Mouse (Mus musculus): ENCODE results near the gene A730049H05Rik. TPM values are rescaled to one million over a fixed set of nuclear protein-coding genes. Genes with fewer than 3 reads are reported as not detected.

A730049H05Rik gene
- polyA plus RNA-seq, 1 experiment from 2014 or later, result 0.30 TPM

- peak; percentile 30 for DNase-seq (ENCODE audit: low spot score)
- H3K27me3 ChIP-seq (ENCODE audit: insufficient read depth, poor library complexity, severe bottlenecking), result no peaks in the 10 kb centered on the region
- peaks cover 9% of the 10 kb centered on the region for H3K4me1 ChIP-seq (replicated peaks)
- H3K27ac ChIP-seq, result 0 out of 2 replicates have a peak overlapping the region, but pooled peaks have one; percentile 13
- 67% methylated on average over 16 of the region's 16 CpGs for WGBS
- H3K36me3 ChIP-seq, result no peaks in the 10 kb centered on the region
- H3K4me3 ChIP-seq, result no peak overlapping the region
- H3K9me3 ChIP-seq, result no peaks in the 10 kb centered on the region
These were observed 53.4 kb downstream of the A730049H05Rik start for GRCm38 (mm10) chr6:92869582-92870219.

- Histone ChIP-seq H3K36me3 (no peaks in the 10 kb centered on the region), H3K27me3 (ENCODE audit: insufficient read depth, poor library complexity, severe bottlenecking) (no peaks in the 10 kb centered on the region), H3K9me3 (no peaks in the 10 kb centered on the region), H3K4me3 (no peak overlapping the region), H3K4me1 (replicated peaks) (peaks cover 9% of the 10 kb centered on the region), H3K27ac (no peak overlapping the region)
- DNase-seq (ENCODE audit: low spot score), result no peak
- WGBS, result 81% methylated on average over 4 of the region's 4 CpGs
These were observed 55.5 kb downstream of the A730049H05Rik start for GRCm38 (mm10) chr6:92871813-92872212.

DNA sequence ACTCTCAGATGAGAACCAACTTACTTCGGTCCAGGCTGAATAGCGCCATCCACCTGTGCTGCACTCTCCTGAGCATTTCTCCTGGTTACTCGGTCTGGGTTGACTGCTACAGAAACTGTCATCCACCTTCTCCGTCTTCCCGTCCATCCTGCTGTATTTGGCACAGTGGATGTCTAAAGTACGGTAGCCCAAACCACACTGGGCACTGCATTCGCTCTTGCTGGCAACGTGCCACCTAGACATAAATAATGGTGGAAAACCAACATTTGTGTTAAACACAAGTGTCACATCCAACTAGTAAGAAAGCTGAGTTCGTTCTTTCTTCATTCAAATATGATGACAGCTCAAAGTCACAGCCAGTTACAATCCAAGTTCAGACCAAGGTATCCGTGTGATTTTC is 56.5 kb downstream of the A730049H05Rik start:
- DNase-seq (ENCODE audit: low spot score), result no peak
- no peaks in the 10 kb centered on the region for H3K27me3 ChIP-seq (ENCODE audit: insufficient read depth, poor library complexity, severe bottlenecking)
- H3K9me3 ChIP-seq, result no peaks in the 10 kb centered on the region
- WGBS, result 94% methylated on average over 10 of the region's 10 CpGs
- no peak overlapping the region for H3K4me3 ChIP-seq
- H3K27ac ChIP-seq, result no peak overlapping the region
- 0 out of 2 replicates have a peak, but pooled peaks cover 3% of the 10 kb centered on the region for H3K36me3 ChIP-seq
- H3K4me1 ChIP-seq (replicated peaks), result peaks cover 9% of the 10 kb centered on the region

DNA sequence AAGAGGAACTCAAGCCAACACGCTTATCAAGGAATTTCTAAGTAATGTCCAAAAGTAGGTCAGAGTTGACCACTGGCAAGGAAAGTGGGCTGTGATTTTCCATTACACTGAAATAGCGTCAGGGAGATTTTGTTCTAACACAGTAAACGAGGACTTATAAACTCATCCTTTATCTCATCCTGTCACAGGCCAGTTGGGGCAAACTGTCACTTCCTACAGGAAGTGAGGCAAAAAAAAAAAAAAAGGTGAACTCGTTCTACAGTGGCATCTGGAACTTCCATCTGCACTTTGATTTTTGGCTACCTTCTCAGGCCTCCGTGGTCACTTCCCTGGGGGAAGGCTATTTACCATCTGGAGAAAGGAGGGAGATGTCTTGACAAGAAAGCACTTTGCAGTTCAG is 58.6 kb downstream of the A730049H05Rik start:
- DNase-seq (ENCODE audit: low spot score), result no peak
- Histone ChIP-seq H3K27ac (no peak overlapping the region), H3K27me3 (ENCODE audit: insufficient read depth, poor library complexity, severe bottlenecking) (no peaks in the 10 kb centered on the region), H3K4me3 (no peak overlapping the region), H3K9me3 (no peaks in the 10 kb centered on the region), H3K36me3 (0 out of 2 replicates have a peak, but pooled peaks cover 3% of the 10 kb centered on the region), H3K4me1 (replicated peaks) (peaks cover 4% of the 10 kb centered on the region)
- WGBS, result 72% methylated on average over 5 of the region's 5 CpGs

GRCm38 (mm10) chr6:92875340-92875739 is 59.1 kb downstream of the A730049H05Rik start:
- H3K27me3 ChIP-seq (ENCODE audit: insufficient read depth, poor library complexity, severe bottlenecking), result peaks cover under 1% of the 10 kb centered on the region; the same call in 1 of the 2 replicates
- no peaks in the 10 kb centered on the region for H3K4me1 ChIP-seq (replicated peaks)
- 89% methylated on average over 2 of the region's 2 CpGs for WGBS
- no peak for DNase-seq (ENCODE audit: low spot score)
- H3K36me3 ChIP-seq, result 0 out of 2 replicates have a peak, but pooled peaks cover 3% of the 10 kb centered on the region
- no peak overlapping the region for H3K4me3 ChIP-seq
- no peak overlapping the region for H3K27ac ChIP-seq
- H3K9me3 ChIP-seq, result no peaks in the 10 kb centered on the region

GRCm38 (mm10) chr6:92876121-92876520 is 59.8 kb downstream of the A730049H05Rik start:
- 80% methylated on average over 5 of the region's 5 CpGs for WGBS
- H3K27me3 ChIP-seq (ENCODE audit: insufficient read depth, poor library complexity, severe bottlenecking), result peaks cover 8% of the 10 kb centered on the region
- no peaks in the 10 kb centered on the region for H3K4me1 ChIP-seq (replicated peaks)
- H3K36me3 ChIP-seq, result 0 out of 2 replicates have a peak, but pooled peaks cover 3% of the 10 kb centered on the region
- H3K9me3 ChIP-seq, result no peaks in the 10 kb centered on the region
- no peak overlapping the region for H3K27ac ChIP-seq
- H3K4me3 ChIP-seq, result no peak overlapping the region
- no peak for DNase-seq (ENCODE audit: low spot score)

GRCm38 (mm10) chr6:92877236-92877635 is 61.0 kb downstream of the A730049H05Rik start:
- 90% methylated on average over 4 of the region's 4 CpGs for WGBS
- no peak for DNase-seq (ENCODE audit: low spot score)
- Histone ChIP-seq H3K4me3 (no peak overlapping the region), H3K9me3 (no peaks in the 10 kb centered on the region), H3K27me3 (ENCODE audit: insufficient read depth, poor library complexity, severe bottlenecking) (peaks cover 8% of the 10 kb centered on the region), H3K4me1 (replicated peaks) (no peaks in the 10 kb centered on the region), H3K27ac (no peak overlapping the region), H3K36me3 (0 out of 2 replicates have a peak, but pooled peaks cover 3% of the 10 kb centered on the region)

DNA sequence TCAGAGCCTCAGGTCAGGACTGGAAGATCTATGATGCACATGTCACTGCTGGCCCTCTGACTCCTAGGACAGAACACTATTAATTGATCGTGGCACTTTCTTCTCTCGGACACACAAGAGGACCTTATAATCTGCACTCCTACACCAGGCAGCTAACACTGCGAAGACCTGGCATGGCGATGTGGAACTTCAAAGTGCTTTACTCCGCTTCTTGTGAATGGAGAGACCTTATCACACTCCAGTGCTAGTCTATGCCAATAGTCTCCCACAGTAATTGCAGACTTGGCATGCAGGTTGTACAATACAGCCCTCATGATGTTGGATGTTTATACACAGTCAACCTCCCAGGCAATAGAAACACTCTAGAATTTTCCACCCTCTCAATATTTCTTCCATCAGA is 62.5 kb downstream of the A730049H05Rik start:
- H3K4me3 ChIP-seq, result no peak overlapping the region
- H3K27ac ChIP-seq, result no peak overlapping the region
- H3K4me1 ChIP-seq (replicated peaks), result peaks cover 10% of the 10 kb centered on the region
- no peak for DNase-seq (ENCODE audit: low spot score)
- H3K27me3 ChIP-seq (ENCODE audit: insufficient read depth, poor library complexity, severe bottlenecking), result peaks cover 8% of the 10 kb centered on the region
- H3K9me3 ChIP-seq, result no peaks in the 10 kb centered on the region
- H3K36me3 ChIP-seq, result 0 out of 2 replicates have a peak, but pooled peaks cover 3% of the 10 kb centered on the region
- WGBS, result 92% methylated on average over 5 of the region's 5 CpGs

DNA sequence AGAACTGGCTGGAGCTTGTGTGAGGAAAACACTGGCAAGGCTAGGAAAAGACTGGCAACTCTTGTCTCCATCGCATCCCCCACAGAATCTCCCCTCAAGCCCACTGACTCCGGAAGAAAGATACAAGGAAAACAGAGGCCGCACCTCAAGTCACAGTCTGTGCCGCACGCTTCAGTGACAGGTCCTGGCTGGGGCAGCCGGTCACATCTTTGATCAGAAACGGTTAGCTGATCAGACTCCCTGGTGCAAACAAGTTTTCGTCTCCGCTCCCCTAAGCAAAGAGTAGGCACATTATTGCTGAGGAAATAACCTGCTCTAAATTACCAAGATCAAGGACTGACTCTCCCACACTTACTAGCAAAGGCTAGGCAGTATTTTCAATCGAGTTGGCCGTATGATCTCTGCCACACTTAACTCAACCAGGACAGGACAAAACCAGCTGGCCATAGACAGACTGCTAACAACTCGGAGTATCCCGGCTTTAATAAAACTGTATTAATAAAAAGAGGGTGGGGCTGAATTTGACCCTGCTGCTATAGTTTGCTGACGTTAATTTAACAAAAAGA is 63.5 kb downstream of the A730049H05Rik start:
- Histone ChIP-seq H3K4me3 (no peak overlapping the region), H3K9me3 (no peaks in the 10 kb centered on the region), H3K4me1 (replicated peaks) (peaks cover 12% of the 10 kb centered on the region), H3K27me3 (ENCODE audit: insufficient read depth, poor library complexity, severe bottlenecking) (peaks cover 8% of the 10 kb centered on the region), H3K36me3 (0 out of 2 replicates have a peak, but pooled peaks cover 3% of the 10 kb centered on the region), H3K27ac (no peak overlapping the region)
- no peak for DNase-seq (ENCODE audit: low spot score)
- 77% methylated on average over 14 of the region's 14 CpGs for WGBS

GRCm38 (mm10) chr6:92882446-92882845 is 66.2 kb downstream of the A730049H05Rik start:
- Histone ChIP-seq H3K36me3 (0 out of 2 replicates have a peak, but pooled peaks cover 3% of the 10 kb centered on the region), H3K27me3 (ENCODE audit: insufficient read depth, poor library complexity, severe bottlenecking) (peaks cover 17% of the 10 kb centered on the region), H3K27ac (no peak overlapping the region), H3K9me3 (no peaks in the 10 kb centered on the region), H3K4me1 (replicated peaks) (peaks cover 12% of the 10 kb centered on the region), H3K4me3 (no peak overlapping the region)
- DNase-seq (ENCODE audit: low spot score), result no peak
- 84% methylated on average over 5 of the region's 5 CpGs for WGBS

DNA sequence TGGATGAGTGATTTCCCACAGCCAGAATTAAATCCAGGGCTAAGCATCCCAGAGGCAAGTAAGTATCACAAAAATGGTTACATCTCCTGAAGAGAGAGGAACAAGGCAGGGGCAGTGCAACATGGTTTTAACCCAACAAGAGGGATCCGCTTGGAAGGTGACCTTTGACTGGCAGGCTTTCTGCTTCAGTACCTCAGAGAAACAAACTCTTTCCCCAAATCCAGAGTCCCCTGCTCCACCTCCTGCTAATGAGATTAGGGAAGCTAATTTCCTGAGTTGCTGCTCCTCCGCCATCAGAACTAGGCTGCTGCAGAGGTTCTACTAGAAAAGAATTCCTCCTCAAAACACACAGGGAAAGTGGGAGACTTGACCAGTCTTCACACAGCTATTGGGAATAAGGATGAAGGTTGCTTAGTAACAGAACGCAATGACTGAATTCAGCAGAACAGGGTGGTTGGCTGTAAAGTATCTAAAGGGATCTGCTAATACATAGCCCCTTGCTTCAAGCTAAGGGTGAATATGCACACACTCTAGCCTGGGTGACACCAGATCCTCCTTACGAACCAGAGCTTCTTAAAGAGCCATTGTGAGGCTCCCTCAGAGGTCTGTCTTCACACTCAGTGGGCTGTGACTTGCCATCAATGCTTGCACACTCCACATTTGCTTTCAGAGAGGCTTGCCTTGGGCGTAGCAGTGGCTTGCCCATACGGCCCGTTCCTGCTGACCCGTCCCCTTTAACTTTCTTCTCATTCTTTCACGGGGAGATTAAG is 67.0 kb downstream of the A730049H05Rik start:
- H3K4me1 ChIP-seq (replicated peaks), result peaks cover 12% of the 10 kb centered on the region
- no peak overlapping the region for H3K27ac ChIP-seq
- H3K36me3 ChIP-seq, result no peaks in the 10 kb centered on the region
- peak; percentile 9 for DNase-seq (ENCODE audit: low spot score)
- 25% methylated on average over 9 of the region's 9 CpGs for WGBS
- no peak overlapping the region for H3K4me3 ChIP-seq
- H3K27me3 ChIP-seq (ENCODE audit: insufficient read depth, poor library complexity, severe bottlenecking), result peaks cover 17% of the 10 kb centered on the region
- H3K9me3 ChIP-seq, result no peaks in the 10 kb centered on the region

DNA sequence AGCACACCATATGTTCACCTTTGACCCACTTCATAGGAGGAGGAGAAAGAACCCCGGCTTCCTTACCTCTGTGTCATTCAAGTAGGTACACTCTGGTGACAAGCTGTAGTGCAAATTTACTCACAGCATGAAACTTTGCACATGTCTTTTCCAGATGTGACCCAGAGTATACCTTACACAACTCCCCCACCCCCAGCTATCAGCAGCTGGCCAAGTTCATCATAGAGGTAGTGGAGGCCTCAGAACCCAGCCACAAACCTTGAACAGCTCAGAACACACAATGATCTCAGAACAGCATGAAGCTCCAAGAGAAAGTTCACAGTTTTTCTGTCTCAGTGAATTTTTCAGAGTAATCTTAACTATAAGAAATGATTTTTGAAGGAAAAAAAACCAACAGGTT is 75.3 kb downstream of the A730049H05Rik start:
- DNase-seq (ENCODE audit: low spot score), result no peak
- Histone ChIP-seq H3K9me3 (no peaks in the 10 kb centered on the region), H3K4me1 (replicated peaks) (peaks cover 14% of the 10 kb centered on the region), H3K27me3 (ENCODE audit: insufficient read depth, poor library complexity, severe bottlenecking) (no peaks in the 10 kb centered on the region), H3K4me3 (no peak overlapping the region), H3K36me3 (peaks cover 10% of the 10 kb centered on the region; the same call in 1 of the 2 replicates), H3K27ac (no peak overlapping the region)
- 61% methylated on average over 1 of the region's 1 CpGs for WGBS
